Mouse (Mus musculus): ENCODE measurements around the gene Nrd1.

DNA sequence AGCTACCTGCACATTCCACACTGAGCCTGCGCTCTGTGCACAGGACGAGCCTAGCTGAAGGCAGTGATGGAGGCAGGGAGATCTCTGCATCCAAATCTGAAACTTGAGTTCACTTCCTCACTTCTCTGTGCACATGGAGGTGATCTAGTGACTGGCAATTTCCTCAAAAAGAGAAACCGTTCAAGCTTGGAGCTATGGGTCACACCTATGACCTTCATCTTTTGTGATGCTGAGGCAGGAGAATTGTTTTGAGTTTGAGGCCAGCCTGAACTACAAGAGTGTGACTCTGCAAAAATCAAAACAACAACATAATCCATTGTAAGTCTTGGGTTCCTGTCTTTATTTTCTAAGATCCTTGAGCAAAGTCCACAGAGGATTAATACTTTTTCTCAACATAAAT lies 72.8 kb downstream of the Nrd1 start:
- TF ChIP-seq CTCF (IDR thresholded peaks at IDR 0.05; ENCODE audit: low read depth) (no peak), EP300 (IDR thresholded peaks at IDR 0.05; ENCODE audit: low read depth) (no peak)

Data from heart, postnatal 0 days (tissue).